Mouse (Mus musculus) right cerebral cortex, adult 2 months (tissue): ENCODE data around the gene Ptgs2.

ENCODE experiments used
- DNase-seq, 2 experiments: peaks; one replicate each; pipeline ENCODE4 v3.0.0; 2021 to 2022; ENCODE audit warnings: low spot score in 2 of 2

The Ptgs2 gene

DNA sequence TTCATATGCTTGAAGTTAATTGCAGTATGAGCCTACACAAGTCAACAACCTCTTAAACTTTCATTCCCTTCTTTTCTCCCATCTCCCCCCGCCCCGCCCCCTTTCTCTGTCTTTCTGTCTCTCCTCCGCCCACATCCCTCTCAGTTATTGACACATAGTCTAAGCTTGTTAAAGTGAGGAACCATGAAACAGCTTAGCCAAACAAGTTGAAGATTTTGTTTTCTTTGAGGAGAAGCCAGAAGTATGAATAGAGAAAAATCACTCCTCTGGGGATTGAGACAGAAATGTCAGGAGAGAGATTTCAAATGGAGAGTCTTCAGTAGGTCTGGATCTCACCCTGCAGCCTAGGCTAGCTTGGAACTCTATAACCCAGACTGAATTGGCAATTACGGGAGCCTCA is 47.4 kb downstream of the Ptgs2 start:
- no peak for DNase-seq

DNA sequence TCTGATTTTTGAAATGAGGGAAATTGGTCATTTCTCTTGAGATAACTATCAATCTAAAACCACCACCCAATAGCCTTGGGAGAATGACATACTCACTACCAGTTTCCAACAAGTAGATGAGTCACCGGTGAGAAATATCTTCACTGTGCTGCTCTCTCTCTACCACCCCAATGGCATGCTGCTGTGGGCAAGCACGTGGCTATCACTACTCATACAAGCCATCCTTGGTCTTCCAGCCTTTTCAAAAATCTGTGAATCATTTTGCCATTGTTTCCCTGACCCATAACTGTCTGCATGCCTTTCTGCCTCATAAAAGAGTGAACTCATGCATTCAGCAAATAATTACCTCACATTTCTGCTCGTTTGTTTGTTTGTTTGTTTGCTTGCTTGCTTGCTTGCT is 51.6 kb downstream of the Ptgs2 start:
- no peak for DNase-seq
